Mouse (Mus musculus) intestine, embryonic 14.5 days (tissue): ENCODE results near the gene Magea10. TPM values are rescaled to one million over a fixed set of nuclear protein-coding genes. Genes with fewer than 3 reads are reported as not detected.

Experiments used
- ATAC-seq: fragments of 200-750 bp; cut with Nextera tagmentation; replicated peaks from 2 replicates; pipeline ENCODE4 v1.8.0; 2017; ENCODE audit warnings: low read depth, moderate number of reproducible peaks, moderate TSS enrichment, moderate library complexity; ENCODE audit not compliant: low FRiP score, low TSS enrichment
- DNase-seq: peaks from one replicate; pipeline ENCODE4 v3.0.0-alpha.2; 2018; ENCODE audit warnings: low spot score
- H3K27ac ChIP-seq: fragments of 300-500 bp; sonication (generic); 2 replicates; pipeline ENCODE4 v1.5.1; 2014; ENCODE audit warnings: low read depth, mild to moderate bottlenecking, control low read depth
- H3K27me3 ChIP-seq: fragments of 300-500 bp; sonication (generic); replicated peaks from 2 replicates; pipeline ENCODE4 v1.6.1; 2014; ENCODE audit warnings: low read length, control low read depth; ENCODE audit not compliant: control insufficient read depth, insufficient read depth
- H3K36me3 ChIP-seq: fragments of 300-500 bp; sonication (generic); 2 replicates; pipeline ENCODE4 v1.6.1; 2014; ENCODE audit warnings: low read length, control low read depth; ENCODE audit not compliant: control insufficient read depth, insufficient read depth
- H3K4me1 ChIP-seq: fragments of 300-500 bp; sonication (generic); replicated peaks from 2 replicates; pipeline ENCODE4 v1.6.1; 2014; ENCODE audit warnings: low read length, control low read depth, mixed read lengths; ENCODE audit not compliant: control insufficient read depth, insufficient read depth
- H3K4me2 ChIP-seq: fragments of 300-500 bp; sonication (generic); 2 replicates; pipeline ENCODE4 v1.6.1; 2014; ENCODE audit warnings: low read length
- H3K4me3 ChIP-seq: fragments of 300-500 bp; sonication (generic); 2 replicates; pipeline ENCODE4 v1.5.1; 2014; ENCODE audit warnings: low read depth, low read length, control low read depth, mixed read lengths
- H3K9ac ChIP-seq: fragments of 300-500 bp; sonication (generic); 2 replicates; pipeline ENCODE4 v1.6.1; 2014; ENCODE audit warnings: mild to moderate bottlenecking, low read length
- H3K9me3 ChIP-seq: fragments of 300-500 bp; sonication (generic); 2 replicates; pipeline ENCODE4 v1.6.1; 2016; ENCODE audit warnings: low read length, control low read depth; ENCODE audit not compliant: control insufficient read depth
- WGBS: fragments of 180-500 bp; shearing (Covaris S2); extraction: QIAGEN DNeasy Blood & Tissue Kit; methylation state at CpG from one replicate; pipeline ENCODE4 v1.1.7; 2014; 5-methylcytosine and 5-hydroxymethylcytosine counted together
- polyA plus RNA-seq: library from polyadenylated mRNA; unstranded; fragments of >200 nt; fragmentation: Nextera tagmentation; extraction: Ambion mirVana; gene quantifications from 2 replicates; pipeline ENCODE4 v1.2.1, GENCODE M21; 2014

The Magea10 gene
- polyA plus RNA-seq: not detected in 2 replicates

- no peak for ATAC-seq
- H3K27me3 ChIP-seq: no peaks in the 10 kb centered on the region
- no peaks in the 10 kb centered on the region for H3K9me3 ChIP-seq
- H3K4me2 ChIP-seq: no peak within 1 kb of the TSS
- H3K36me3 ChIP-seq: no peaks in the 10 kb centered on the region
- no peak within 1 kb of the TSS for H3K4me3 ChIP-seq
- no peaks in the 10 kb centered on the region for H3K4me1 ChIP-seq
- no peak within 1 kb of the TSS for H3K27ac ChIP-seq
- DNase-seq: no peak
- no peak within 1 kb of the TSS for H3K9ac ChIP-seq
- WGBS: 85% methylated on average over 6 of the region's 6 CpGs
Measured at GRCm38 (mm10) chrX:72386758-72387157, at the start of gene Magea10. TSS of gene Magea10 (minus strand) at chrX:72386858.

- no peaks in the 10 kb centered on the region for H3K27me3 ChIP-seq
- WGBS: 80% methylated on average over 1 of the region's 1 CpGs
- H3K27ac ChIP-seq: no peak overlapping the region
- no peak overlapping the region for H3K4me2 ChIP-seq
- H3K4me3 ChIP-seq: no peak overlapping the region
- no peaks in the 10 kb centered on the region for H3K9me3 ChIP-seq
- H3K4me1 ChIP-seq: no peaks in the 10 kb centered on the region
- ATAC-seq (no peak), DNase-seq (no peak)
- no peak overlapping the region for H3K9ac ChIP-seq
- H3K36me3 ChIP-seq: no peaks in the 10 kb centered on the region
Measured at GRCm38 (mm10) chrX:72381972-72382371, 4.7 kb downstream of the Magea10 start.

Other genes starting within 250 kb of the Magea10 start
- not detected in 2 replicates for gene Magea4, start 164.8 kb downstream of the Magea10 start, polyA plus RNA-seq
- 2.2 and 2.7 TPM in 2 replicates for gene Gabre, start 112.1 kb downstream of the Magea10 start, polyA plus RNA-seq